Mouse (Mus musculus): Measurements from ENCODE around the gene Mrpl38.

DNA sequence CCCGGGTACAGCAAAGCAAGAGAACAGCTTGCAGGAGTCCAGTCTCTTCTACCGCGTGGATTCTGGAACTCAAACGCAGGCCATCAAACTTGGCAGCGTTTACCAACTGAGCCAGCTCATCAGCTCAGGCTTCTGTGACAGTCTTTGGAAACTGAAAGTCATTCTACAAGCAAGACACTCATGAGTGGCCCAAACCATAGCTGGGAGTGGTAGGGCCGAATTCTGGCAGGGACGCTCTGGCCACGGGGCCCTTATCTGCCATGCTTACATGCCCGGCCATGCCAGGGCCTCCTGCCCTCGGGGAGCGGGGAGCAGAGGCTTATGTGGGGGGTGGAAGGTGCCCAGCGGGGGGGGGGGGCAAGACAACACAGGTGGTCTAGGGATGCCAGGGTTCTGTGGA, 35.1 kb downstream of the Mrpl38 start:
- no peak for TF ChIP-seq USF1 (IDR thresholded peaks at IDR 0.05; ENCODE audit: low read depth)
- no peak for TF ChIP-seq CTCF (IDR thresholded peaks at IDR 0.05; ENCODE audit: control insufficient read depth, insufficient read depth, insufficient read length)
- TF ChIP-seq MAX (IDR thresholded peaks at IDR 0.05): no peak
- no peak for TF ChIP-seq MYOD1 (IDR thresholded peaks at IDR 0.05; ENCODE audit: control insufficient read depth, insufficient read length, low read depth)
- no peak for TF ChIP-seq MYOG (IDR thresholded peaks at IDR 0.05; ENCODE audit: control insufficient read depth, extremely low read depth, insufficient read length)
